Mouse (Mus musculus) G1E (cell line): ENCODE data around the gene Sept3.

Source experiments
- CTCF ChIP-seq: IDR thresholded peaks from 2 replicates; pipeline ENCODE4 v1.5.1; 2012; ENCODE audit warnings: low read depth, low read length, inconsistent platforms, mixed read lengths
- POLR2AphosphoS5 ChIP-seq: IDR thresholded peaks from 2 replicates; pipeline ENCODE4 v1.6.1; 2012; ENCODE audit warnings: low read depth, low read length, inconsistent platforms; ENCODE audit not compliant: insufficient replicate concordance

- TF ChIP-seq CTCF: no peak
- no peak for TF ChIP-seq POLR2AphosphoS5
Measured at GRCm38 (mm10) chr15:82247131-82247776, 27.4 kb upstream of the Sept3 start.
